7 mouse cellular contexts compared by ENCODE assay signal in the genomic region with DNA sequence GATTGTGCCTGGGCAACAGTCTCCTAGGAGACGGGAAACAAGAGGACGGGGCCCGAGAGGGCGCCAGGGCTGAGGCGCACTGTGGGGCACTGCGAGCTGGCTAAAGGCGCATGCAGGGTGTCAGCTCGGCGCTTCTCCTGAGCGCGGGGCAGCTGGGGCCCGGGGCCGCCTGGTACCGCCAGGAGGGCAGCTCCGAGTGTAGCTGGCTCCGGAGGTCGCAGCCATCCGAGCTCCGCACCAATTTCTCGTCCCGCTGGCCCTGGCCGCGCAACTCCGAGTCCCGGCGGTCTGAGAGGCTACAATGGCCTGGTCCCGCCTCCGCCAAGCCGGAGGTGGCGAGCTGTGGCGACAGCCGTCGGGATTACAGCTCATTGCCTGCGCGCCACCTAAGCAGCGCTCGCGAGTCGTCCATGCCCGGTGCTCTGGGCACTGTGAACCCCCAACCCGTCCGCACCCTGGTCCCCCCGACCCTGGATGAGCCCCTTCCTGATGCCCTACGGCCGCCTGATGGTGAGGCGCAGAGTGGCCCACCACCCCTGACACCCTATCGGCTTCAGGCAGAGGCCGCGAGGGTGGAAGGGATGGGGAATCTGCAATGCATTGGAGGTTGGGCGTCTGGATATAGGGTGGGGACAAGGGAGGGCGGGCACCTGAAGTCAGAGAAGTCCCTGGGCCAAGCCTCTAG. TPM values are rescaled to one million over a fixed set of nuclear protein-coding genes. Genes with fewer than 3 reads are reported as not detected.
DNase-seq lines count a peak whose midpoint lies in the region; ATAC-seq and TF ChIP-seq lines count a peak whose summit lies in the region.

No protein-coding gene starts in this region.

- intact Hi-C loops in heart, adult 2 months (cut with DNase I), result no loop called here

- H3K79me2 ChIP-seq in heart, adult 2 months (replicated peaks; ENCODE audit: control insufficient read depth, insufficient read depth, low read length), result no peaks in the 10 kb centered on the region

- TF ChIP-seq EP300 in heart, adult 2 months (IDR thresholded peaks at IDR 0.05; ENCODE audit: insufficient read depth, low read depth, low read length), result no peak

- H3K9ac ChIP-seq in heart, adult 2 months (ENCODE audit: low read depth, low read length), result peak overlapping the region; percentile 72
- peak overlapping the region; percentile 73 for H3K9ac ChIP-seq in limb, embryonic 14.5 days (ENCODE audit: low read depth, low read length, severe bottlenecking)
- H3K9ac ChIP-seq in midbrain, embryonic 13.5 days (replicated peaks), result peak overlapping the region; percentile 73
- H3K9ac ChIP-seq in stomach, embryonic 16.5 days (ENCODE audit: low read length), result peak overlapping the region; percentile 76

- no peaks in the 10 kb centered on the region for H3K27me3 ChIP-seq in heart, adult 2 months (ENCODE audit: control insufficient read depth, insufficient read depth, low read length)
- H3K27me3 ChIP-seq in limb, embryonic 14.5 days (ENCODE audit: control insufficient read depth, insufficient read depth, low read length), result no peaks in the 10 kb centered on the region
- no peaks in the 10 kb centered on the region for H3K27me3 ChIP-seq in midbrain, embryonic 13.5 days
- H3K27me3 ChIP-seq in stomach, embryonic 16.5 days (ENCODE audit: control insufficient read depth, insufficient read depth, low read length), result no peaks in the 10 kb centered on the region

- no peaks in the 10 kb centered on the region for H3K9me3 ChIP-seq in limb, embryonic 14.5 days (ENCODE audit: control insufficient read depth, low read length)
- H3K9me3 ChIP-seq in midbrain, embryonic 13.5 days, result no peaks in the 10 kb centered on the region
- H3K9me3 ChIP-seq in stomach, embryonic 16.5 days (replicated peaks; ENCODE audit: control insufficient read depth, low read length), result no peaks in the 10 kb centered on the region

- H3K4me1 ChIP-seq in heart, adult 2 months (ENCODE audit: control insufficient read depth, insufficient read depth, low read length), result peaks cover 1% of the 10 kb centered on the region; the same call in 1 of the 2 replicates
- no peaks in the 10 kb centered on the region for H3K4me1 ChIP-seq in limb, embryonic 14.5 days (ENCODE audit: control insufficient read depth, insufficient read depth, low read length)
- peaks cover 19% of the 10 kb centered on the region for H3K4me1 ChIP-seq in midbrain, embryonic 13.5 days (replicated peaks)
- peaks cover 4% of the 10 kb centered on the region; the same call in 1 of the 2 replicates for H3K4me1 ChIP-seq in stomach, embryonic 16.5 days (ENCODE audit: control insufficient read depth, insufficient read depth, low read length)

- H3K4me2 ChIP-seq in limb, embryonic 14.5 days (replicated peaks; ENCODE audit: low read depth, low read length, severe bottlenecking), result peak overlapping the region; percentile 89
- H3K4me2 ChIP-seq in midbrain, embryonic 13.5 days (replicated peaks), result peak overlapping the region; percentile 73
- peak overlapping the region; percentile 84 for H3K4me2 ChIP-seq in stomach, embryonic 16.5 days (ENCODE audit: low read depth, low read length)

- H3K4me3 ChIP-seq in heart, adult 2 months, result peak overlapping the region; percentile 42
- H3K4me3 ChIP-seq in limb, embryonic 14.5 days (replicated peaks; ENCODE audit: low read length), result peak overlapping the region; percentile 44
- H3K4me3 ChIP-seq in midbrain, embryonic 13.5 days (replicated peaks), result peak overlapping the region; percentile 49
- H3K4me3 ChIP-seq in stomach, embryonic 16.5 days (replicated peaks; ENCODE audit: low read length), result peak overlapping the region; percentile 49

- H3K27ac ChIP-seq in heart, adult 2 months, result peak overlapping the region; percentile 28
- H3K27ac ChIP-seq in limb, embryonic 14.5 days (replicated peaks; ENCODE audit: low read depth, low read length), result peak overlapping the region; percentile 19; the same call in 1 of the 2 replicates
- peak overlapping the region; percentile 81 for H3K27ac ChIP-seq in midbrain, embryonic 13.5 days
- H3K27ac ChIP-seq in stomach, embryonic 16.5 days (ENCODE audit: low read length), result no peak overlapping the region

- WGBS in heart, adult 2 months, result 7% methylated on average over 51 of the region's 51 CpGs
- WGBS in limb, embryonic 14.5 days, result 2% methylated on average over 42 of the region's 51 CpGs
- under 1% methylated on average over 49 of the region's 51 CpGs for WGBS in midbrain, embryonic 13.5 days
- 1% methylated on average over 51 of the region's 51 CpGs for WGBS in stomach, embryonic 16.5 days

- no peak for TF ChIP-seq CTCF in heart, adult 2 months (IDR thresholded peaks at IDR 0.05)

- H3K36me3 ChIP-seq in heart, adult 2 months (ENCODE audit: control insufficient read depth, insufficient read depth, low read length), result no peaks in the 10 kb centered on the region
- H3K36me3 ChIP-seq in limb, embryonic 14.5 days (ENCODE audit: control insufficient read depth, insufficient read depth, low read length), result peaks cover 42% of the 10 kb centered on the region
- H3K36me3 ChIP-seq in midbrain, embryonic 13.5 days, result peaks cover 44% of the 10 kb centered on the region
- H3K36me3 ChIP-seq in stomach, embryonic 16.5 days (ENCODE audit: control insufficient read depth, insufficient read depth, low read length), result peaks cover 18% of the 10 kb centered on the region

- peak; percentile 64 for ATAC-seq in limb, embryonic 14.5 days (ENCODE audit: low FRiP score, low read depth)
- peak; percentile 95 for ATAC-seq in midbrain, embryonic 13.5 days
- peak; percentile 70 for ATAC-seq in stomach, embryonic 16.5 days (ENCODE audit: insufficient read depth, low FRiP score)

- DNase-seq in adrenal gland, postnatal 36 days, result peak; percentile 65 to 72
- peak; percentile 83 for DNase-seq in embryo, embryonic 10.5 days (ENCODE audit: low spot score)
- DNase-seq in heart, adult 2 months, result peak; percentile 58 to 59
- peak; percentile 58 for DNase-seq in kidney, adult 18-20 months
- DNase-seq in limb, embryonic 14.5 days (ENCODE audit: low spot score), result peak; percentile 21

- no peak for TF ChIP-seq POLR2A in heart, adult 2 months (IDR thresholded peaks at IDR 0.05; ENCODE audit: insufficient read depth, low read depth, low read length)
- TF ChIP-seq POLR2A in limb, embryonic 14.5 days (IDR thresholded peaks at IDR 0.05; ENCODE audit: borderline replicate concordance, extremely low read depth, insufficient read depth, insufficient read length), result 0 out of 2 replicates have a peak, but pooled peaks have one; percentile 27

RNA-seq across cellular contexts. Expression of a gene that starts 3.5 kb away (rescaled TPM):
- total RNA-seq in adrenal gland, postnatal 36 days (2021), result 1 to 10 TPM; 2.2 to 3.6 TPM
- total RNA-seq in heart, adult 2 months (2021), result 1 to 10 TPM in 1 of 2 experiments, under 1 TPM in 1; 0.97 to 1.5 TPM
- polyA plus RNA-seq in heart, adult 2 months (2012; rRNA removed), result 3.2 and 4.8 TPM in 2 replicates
- polyA plus RNA-seq in limb, embryonic 14.5 days (2012; rRNA removed), result 21.4 and 26.1 TPM in 2 replicates
- 2.3 and 4.8 TPM in 2 replicates for polyA plus RNA-seq in limb, embryonic 14.5 days (2014; fragmentation: Nextera tagmentation; extraction: Ambion mirVana)
- 10.8 and 11.4 TPM in 2 replicates for polyA plus RNA-seq in midbrain, embryonic 13.5 days (2015; fragmentation: Nextera tagmentation; extraction: Ambion mirVana)
- polyA plus RNA-seq in stomach, embryonic 16.5 days (2015; fragmentation: Nextera tagmentation; extraction: Ambion mirVana), result 4.0 and 4.6 TPM in 2 replicates

RNA-seq across cellular contexts. Expression of a gene that starts 14.6 kb away (rescaled TPM):
- 100 to 1,000 TPM; 193 to 213 TPM for total RNA-seq in adrenal gland, postnatal 36 days (2021)
- 10 to 100 TPM; 66.4 to 66.9 TPM for total RNA-seq in heart, adult 2 months (2021)
- 26.6 and 34.2 TPM in 2 replicates for polyA plus RNA-seq in heart, adult 2 months (2012; rRNA removed)
- polyA plus RNA-seq in limb, embryonic 14.5 days (2012; rRNA removed), result 99.1 and 107 TPM in 2 replicates
- polyA plus RNA-seq in limb, embryonic 14.5 days (2014; fragmentation: Nextera tagmentation; extraction: Ambion mirVana), result 223 and 226 TPM in 2 replicates
- polyA plus RNA-seq in midbrain, embryonic 13.5 days (2015; fragmentation: Nextera tagmentation; extraction: Ambion mirVana), result 393 and 407 TPM in 2 replicates
- 377 and 396 TPM in 2 replicates for polyA plus RNA-seq in stomach, embryonic 16.5 days (2015; fragmentation: Nextera tagmentation; extraction: Ambion mirVana)

RNA-seq across cellular contexts. Expression of a gene that starts 14.8 kb away (rescaled TPM):
- total RNA-seq in adrenal gland, postnatal 36 days (2021), result 10 to 100 TPM; 36.3 to 43.8 TPM
- 10 to 100 TPM; 23.5 to 24.2 TPM for total RNA-seq in heart, adult 2 months (2021)
- polyA plus RNA-seq in heart, adult 2 months (2012; rRNA removed), result 16.1 and 16.2 TPM in 2 replicates
- 38.9 and 39.5 TPM in 2 replicates for polyA plus RNA-seq in limb, embryonic 14.5 days (2012; rRNA removed)
- 41.2 and 43.9 TPM in 2 replicates for polyA plus RNA-seq in limb, embryonic 14.5 days (2014; fragmentation: Nextera tagmentation; extraction: Ambion mirVana)
- polyA plus RNA-seq in midbrain, embryonic 13.5 days (2015; fragmentation: Nextera tagmentation; extraction: Ambion mirVana), result 64.5 and 74.7 TPM in 2 replicates
- 39.6 and 44.9 TPM in 2 replicates for polyA plus RNA-seq in stomach, embryonic 16.5 days (2015; fragmentation: Nextera tagmentation; extraction: Ambion mirVana)

RNA-seq across cellular contexts. Expression of a gene that starts 26.6 kb away (rescaled TPM):
- 1 to 10 TPM; 4.6 to 7.2 TPM for total RNA-seq in adrenal gland, postnatal 36 days (2021)
- total RNA-seq in heart, adult 2 months (2021), result 10 to 100 TPM in 1 of 2 experiments, 1 to 10 TPM in 1; 8.3 to 10.3 TPM
- polyA plus RNA-seq in heart, adult 2 months (2012; rRNA removed), result 30.4 and 39.0 TPM in 2 replicates
- 38.9 and 46.2 TPM in 2 replicates for polyA plus RNA-seq in limb, embryonic 14.5 days (2012; rRNA removed)
- polyA plus RNA-seq in limb, embryonic 14.5 days (2014; fragmentation: Nextera tagmentation; extraction: Ambion mirVana), result 20.9 and 25.1 TPM in 2 replicates
- 20.8 and 23.0 TPM in 2 replicates for polyA plus RNA-seq in midbrain, embryonic 13.5 days (2015; fragmentation: Nextera tagmentation; extraction: Ambion mirVana)
- 14.7 and 16.1 TPM in 2 replicates for polyA plus RNA-seq in stomach, embryonic 16.5 days (2015; fragmentation: Nextera tagmentation; extraction: Ambion mirVana)

RNA-seq across cellular contexts. Expression of a gene that starts 43.0 kb away (rescaled TPM):
- total RNA-seq in adrenal gland, postnatal 36 days (2021), result 100 to 1,000 TPM; 344 to 362 TPM
- total RNA-seq in heart, adult 2 months (2021), result 10 to 100 TPM in 1 of 2 experiments, 1 to 10 TPM in 1; 7.8 to 10.6 TPM
- polyA plus RNA-seq in heart, adult 2 months (2012; rRNA removed), result 36.8 and 77.7 TPM in 2 replicates
- 0.11 and 0.37 TPM in 2 replicates for polyA plus RNA-seq in limb, embryonic 14.5 days (2012; rRNA removed)
- not detected in 2 replicates for polyA plus RNA-seq in limb, embryonic 14.5 days (2014; fragmentation: Nextera tagmentation; extraction: Ambion mirVana)
- 0.12 TPM in 1 of 2 replicates, not detected in the other for polyA plus RNA-seq in midbrain, embryonic 13.5 days (2015; fragmentation: Nextera tagmentation; extraction: Ambion mirVana)
- polyA plus RNA-seq in stomach, embryonic 16.5 days (2015; fragmentation: Nextera tagmentation; extraction: Ambion mirVana), result 3.6 and 4.2 TPM in 2 replicates

Comparison
In these comparisons a context has a peak if more than half of its experiments do, and no peak if none do; other contexts are left out.
1. DNase-seq: peak in every context shown above with its lines; median percentile 83 in embryo, embryonic 10.5 days; 68 in adrenal gland, postnatal 36 days; 58 in heart, adult 2 months; 58 in kidney, adult 18-20 months; 21 in limb, embryonic 14.5 days.